ENCODE assay signal across 25 mouse cellular contexts in the genomic region with DNA sequence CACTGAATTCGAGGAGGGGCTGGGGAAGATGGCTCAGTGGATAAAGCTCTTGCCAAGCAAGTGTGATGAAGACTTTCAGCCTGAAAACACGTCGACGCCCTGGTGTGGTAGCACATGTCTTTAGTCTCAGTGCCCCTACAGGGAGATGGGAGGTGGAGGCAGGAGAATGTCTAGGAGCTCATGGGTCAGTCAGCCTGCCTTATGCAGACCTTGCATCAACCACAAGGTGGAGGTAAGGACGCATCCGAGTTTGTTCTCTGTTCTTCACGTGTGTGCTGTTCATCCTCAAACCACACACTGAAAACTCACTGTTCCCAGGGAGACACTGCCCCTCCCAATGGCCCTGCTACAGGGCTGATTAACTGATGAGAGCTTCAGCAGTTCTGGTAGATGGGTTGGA. TPM values are rescaled to one million over a fixed set of nuclear protein-coding genes. Genes with fewer than 3 reads are reported as not detected.
DNase-seq lines count a peak whose midpoint lies in the region; ATAC-seq and TF ChIP-seq lines count a peak whose summit lies in the region.
"Had no signal": no experiment of that assay in that cellular context is flagged by ENCODE, and none has a peak within 500 bp of the region (broad histone marks: within the 10 kb centered on the region; RNA-seq: fewer than 3 reads in every experiment).

No protein-coding gene starts in this region.

- H3K4me2 ChIP-seq in hindbrain, postnatal 0 days (ENCODE audit: low read depth, low read length), result no peak overlapping the region
- H3K4me2 ChIP-seq in lung, postnatal 0 days (replicated peaks; ENCODE audit: low read depth, low read length), result no peak overlapping the region
- H3K4me2 ChIP-seq: embryonic facial prominence, embryonic 13.5 days; forebrain, embryonic 15.5 days; heart, embryonic 13.5 days; hindbrain, embryonic 14.5 days; limb, embryonic 12.5 days; liver, embryonic 13.5 days; midbrain, embryonic 12.5 days had no signal

- H3K36me3 ChIP-seq in hindbrain, postnatal 0 days (ENCODE audit: insufficient read depth, low read length), result no peaks in the 10 kb centered on the region
- no peaks in the 10 kb centered on the region for H3K36me3 ChIP-seq in hindbrain, embryonic 10.5 days
- H3K36me3 ChIP-seq in lung, postnatal 0 days (ENCODE audit: insufficient read depth, low read length), result no peaks in the 10 kb centered on the region
- H3K36me3 ChIP-seq: embryonic facial prominence, embryonic 13.5 days; forebrain, embryonic 15.5 days; heart, embryonic 13.5 days; limb, embryonic 12.5 days; liver, embryonic 13.5 days; midbrain, embryonic 12.5 days had no signal

- H3K4me1 ChIP-seq in hindbrain, postnatal 0 days (ENCODE audit: insufficient read depth, low read length), result no peaks in the 10 kb centered on the region
- peaks cover 25% of the 10 kb centered on the region for H3K4me1 ChIP-seq in hindbrain, embryonic 10.5 days (replicated peaks)
- no peaks in the 10 kb centered on the region for H3K4me1 ChIP-seq in lung, postnatal 0 days (ENCODE audit: insufficient read depth, low read depth, low read length)
- no peaks in the 10 kb centered on the region; the same call in 1 of the 2 replicates for H3K4me1 ChIP-seq in embryonic fibroblast, embryonic 13.5 days (ENCODE audit: control insufficient read depth, insufficient read depth, low read length)
- H3K4me1 ChIP-seq: embryonic facial prominence, embryonic 13.5 days; forebrain, embryonic 15.5 days; limb, embryonic 12.5 days; liver, embryonic 13.5 days had no signal

- TF ChIP-seq CTCF in hindbrain, postnatal 0 days (IDR thresholded peaks at IDR 0.05; ENCODE audit: low read depth), result peak; percentile 42; the same call in 1 of the 2 replicates
- TF ChIP-seq CTCF in lung, postnatal 0 days (IDR thresholded peaks at IDR 0.05), result peak; percentile 47; the same call in 1 of the 2 replicates
- peak; percentile 34; the same call in 1 of the 2 replicates for TF ChIP-seq CTCF in embryonic fibroblast, embryonic 13.5 days (IDR thresholded peaks at IDR 0.05; ENCODE audit: borderline replicate concordance, insufficient read depth, low read length)

- no peak for TF ChIP-seq POLR2A in embryonic fibroblast, embryonic 13.5 days (IDR thresholded peaks at IDR 0.05; ENCODE audit: low read depth, low read length)

- H3K27me3 ChIP-seq in hindbrain, postnatal 0 days (ENCODE audit: insufficient read depth, low read length), result no peaks in the 10 kb centered on the region
- H3K27me3 ChIP-seq in hindbrain, embryonic 10.5 days (ENCODE audit: insufficient read depth, poor library complexity, severe bottlenecking), result no peaks in the 10 kb centered on the region
- no peaks in the 10 kb centered on the region for H3K27me3 ChIP-seq in lung, postnatal 0 days (replicated peaks; ENCODE audit: insufficient read depth, low read length)
- H3K27me3 ChIP-seq: embryonic facial prominence, embryonic 13.5 days; forebrain, embryonic 15.5 days; heart, embryonic 13.5 days; limb, embryonic 12.5 days; liver, embryonic 13.5 days; midbrain, embryonic 12.5 days had no signal

- no peak overlapping the region for H3K9ac ChIP-seq in hindbrain, postnatal 0 days (replicated peaks; ENCODE audit: low read length)
- H3K9ac ChIP-seq in lung, postnatal 0 days (replicated peaks; ENCODE audit: low read depth), result no peak overlapping the region
- H3K9ac ChIP-seq: embryonic facial prominence, embryonic 13.5 days; forebrain, embryonic 15.5 days; heart, embryonic 13.5 days; hindbrain, embryonic 14.5 days; limb, embryonic 12.5 days; liver, embryonic 13.5 days; midbrain, embryonic 12.5 days had no signal

- ATAC-seq in hindbrain, postnatal 0 days, result no peak
- no peak for ATAC-seq in lung, postnatal 0 days
- no peak for ATAC-seq in erythroblast, adult 5-6 weeks (replicated peaks; ENCODE audit: low FRiP score, poor library complexity, severe bottlenecking)
- ATAC-seq: forebrain, embryonic 15.5 days had no signal

- WGBS in hindbrain, postnatal 0 days, result 63% methylated on average over 7 of the region's 7 CpGs
- WGBS in hindbrain, embryonic 10.5 days, result 81% methylated on average over 7 of the region's 7 CpGs
- 77% methylated on average over 7 of the region's 7 CpGs for WGBS in lung, postnatal 0 days

- DNase-seq in hindbrain, postnatal 0 days (ENCODE audit: low spot score), result no peak
- DNase-seq in hindbrain, embryonic 10.5 days (ENCODE audit: low spot score), result no peak
- DNase-seq in lung, postnatal 0 days (ENCODE audit: low spot score), result no peak
- no peak for DNase-seq in lung, postnatal 25 days (ENCODE audit: low spot score)
- peak; percentile 26 for DNase-seq in ES-CJ7 (ENCODE audit: low read depth, low spot score)
- DNase-seq: adrenal gland, adult 8-10 months; cerebellum, adult 11-12 months; cerebellum, postnatal 10 days; embryo, embryonic 11 days; gastrocnemius, postnatal 10 days; heart, adult 18-20 months; heart, postnatal 36 days; kidney, postnatal 36 days; liver, embryonic 13.5 days; lung, postnatal 10 days; right cerebral cortex, postnatal 4 days had no signal

- no peak overlapping the region for H3K27ac ChIP-seq in hindbrain, postnatal 0 days
- no peak overlapping the region for H3K27ac ChIP-seq in hindbrain, embryonic 10.5 days
- H3K27ac ChIP-seq in lung, postnatal 0 days (ENCODE audit: low read length), result no peak overlapping the region
- no peak overlapping the region for H3K27ac ChIP-seq in embryonic fibroblast, embryonic 13.5 days (ENCODE audit: insufficient read depth, low read length)
- H3K27ac ChIP-seq: embryonic facial prominence, embryonic 13.5 days; forebrain, embryonic 15.5 days; hindbrain, embryonic 14.5 days; limb, embryonic 12.5 days; liver, embryonic 13.5 days; midbrain, embryonic 12.5 days had no signal

- no peaks in the 10 kb centered on the region for H3K9me3 ChIP-seq in hindbrain, postnatal 0 days (ENCODE audit: low read length)
- no peaks in the 10 kb centered on the region for H3K9me3 ChIP-seq in hindbrain, embryonic 10.5 days
- H3K9me3 ChIP-seq in lung, postnatal 0 days (ENCODE audit: low read length), result no peaks in the 10 kb centered on the region
- H3K9me3 ChIP-seq: embryonic facial prominence, embryonic 13.5 days; forebrain, embryonic 15.5 days; heart, embryonic 13.5 days; limb, embryonic 12.5 days; liver, embryonic 13.5 days; midbrain, embryonic 12.5 days had no signal

- TF ChIP-seq EP300 in lung, postnatal 0 days (IDR thresholded peaks at IDR 0.05), result no peak

- no peak overlapping the region for H3K4me3 ChIP-seq in hindbrain, postnatal 0 days (ENCODE audit: low read length)
- no peak overlapping the region for H3K4me3 ChIP-seq in hindbrain, embryonic 10.5 days
- H3K4me3 ChIP-seq in lung, postnatal 0 days (ENCODE audit: low read depth, low read length), result no peak overlapping the region
- H3K4me3 ChIP-seq in embryonic fibroblast, embryonic 13.5 days (ENCODE audit: insufficient read depth, low read length), result no peak overlapping the region
- H3K4me3 ChIP-seq: embryonic facial prominence, embryonic 13.5 days; forebrain, embryonic 15.5 days; heart, embryonic 13.5 days; limb, embryonic 12.5 days; liver, embryonic 13.5 days; midbrain, embryonic 12.5 days; myocyte had no signal

RNA-seq across cellular contexts. Expression of a gene that starts 45.0 kb away (rescaled TPM):
- 25.3 and 26.5 TPM in 2 replicates for total RNA-seq in hindbrain, postnatal 0 days (2014; rRNA removed)
- 33.2 and 33.6 TPM in 2 replicates for polyA plus RNA-seq in hindbrain, postnatal 0 days (2015; fragmentation: Nextera tagmentation; extraction: Ambion mirVana)
- 12.0 and 14.5 TPM in 2 replicates for polyA plus RNA-seq in hindbrain, embryonic 10.5 days (2016; fragmentation: Nextera tagmentation; extraction: Ambion mirVana)
- 11.6 and 12.1 TPM in 2 replicates for polyA plus RNA-seq in lung, postnatal 0 days (2015; fragmentation: Nextera tagmentation; extraction: Ambion mirVana)
- 4.9 and 5.6 TPM in 2 replicates for polyA plus RNA-seq in embryonic fibroblast, embryonic 13.5 days (2011; ENCODE audit: insufficient read length, low read depth, missing spikeins)
- 7.7 and 9.4 TPM in 2 replicates for total RNA-seq in erythroblast, adult 5-6 weeks (2015; ENCODE audit: low replicate concordance)
- total RNA-seq in erythroblast, adult 5-6 weeks (2017; ENCODE audit: low replicate concordance), result 7.1 and 8.5 TPM in 2 replicates
